Mouse (Mus musculus) urinary bladder, postnatal 14 days (tissue): Measurements from ENCODE around the gene Tomm70a.
"Not testable (repeated sequence)": the region's sequence is repeated elsewhere in the genome, so short reads cannot be mapped to it uniquely, and the experiment has no call there.

Source experiments
- DNase-seq: peaks from one replicate; pipeline ENCODE4 v3.0.0; 2021; ENCODE audit warnings: low spot score

Tomm70a gene

GRCm38 (mm10) chr16:57151437-57151836, 29.9 kb downstream of the Tomm70a start:
- no peak for DNase-seq

- no peak for DNase-seq
Measured at GRCm38 (mm10) chr16:57155899-57156298, 34.4 kb downstream of the Tomm70a start.

- no peak for DNase-seq
Measured at GRCm38 (mm10) chr16:57157076-57157475, 35.6 kb downstream of the Tomm70a start.

- no peak for DNase-seq
Measured at GRCm38 (mm10) chr16:57157728-57158127, 36.2 kb downstream of the Tomm70a start.

GRCm38 (mm10) chr16:57159835-57160234, 38.3 kb downstream of the Tomm70a start:
- DNase-seq: no peak

GRCm38 (mm10) chr16:57162841-57163240, 41.3 kb downstream of the Tomm70a start:
- no peak for DNase-seq

- DNase-seq: no peak
Measured at GRCm38 (mm10) chr16:57163694-57164093, 42.2 kb downstream of the Tomm70a start.

- DNase-seq: no peak
Measured at GRCm38 (mm10) chr16:57165157-57165556, 43.7 kb downstream of the Tomm70a start.

- no peak for DNase-seq
Measured at GRCm38 (mm10) chr16:57166086-57166485, 44.6 kb downstream of the Tomm70a start.

GRCm38 (mm10) chr16:57166611-57167513, 45.4 kb downstream of the Tomm70a start, which contains the start of gene Nit2:
Gene Nit2, minus strand, starts transcription at chr16:57167341.
- DNase-seq: peak; percentile 96

- no peak for DNase-seq
Measured at GRCm38 (mm10) chr16:57167514-57167912, 46.0 kb downstream of the Tomm70a start.

GRCm38 (mm10) chr16:57168236-57168635, 46.7 kb downstream of the Tomm70a start:
- DNase-seq: no peak

GRCm38 (mm10) chr16:57171161-57171560, 49.7 kb downstream of the Tomm70a start:
- no peak for DNase-seq

GRCm38 (mm10) chr16:57171570-57171969, 50.1 kb downstream of the Tomm70a start:
- no peak for DNase-seq

- not testable (repeated sequence) for DNase-seq
Measured at GRCm38 (mm10) chr16:57174480-57174879, 53.0 kb downstream of the Tomm70a start.

GRCm38 (mm10) chr16:57175751-57176150, 54.2 kb downstream of the Tomm70a start:
- DNase-seq: no peak

- DNase-seq: no peak
Measured at GRCm38 (mm10) chr16:57176276-57176675, 54.8 kb downstream of the Tomm70a start.

GRCm38 (mm10) chr16:57177254-57177653, 55.8 kb downstream of the Tomm70a start:
- peak; percentile 22 for DNase-seq

- no peak for DNase-seq
Measured at GRCm38 (mm10) chr16:57177664-57178063, 56.2 kb downstream of the Tomm70a start.

GRCm38 (mm10) chr16:57181180-57181579, 59.7 kb downstream of the Tomm70a start:
- peak; percentile 14 for DNase-seq

- DNase-seq: no peak
Measured at GRCm38 (mm10) chr16:57182037-57182436, 60.5 kb downstream of the Tomm70a start.

- DNase-seq: no peak
Measured at GRCm38 (mm10) chr16:57186618-57187017, 65.1 kb downstream of the Tomm70a start.

- no peak for DNase-seq
Measured at GRCm38 (mm10) chr16:57189493-57189892, 68.0 kb downstream of the Tomm70a start.

- no peak for DNase-seq
Measured at GRCm38 (mm10) chr16:57190390-57190789, 68.9 kb downstream of the Tomm70a start.
